In genomic region chr5:140221016-140221650, GRCm38 (mm10) we compare ENCODE assay signal across 11 mouse cellular contexts.
DNase-seq lines count a peak whose midpoint lies in the region; ATAC-seq lines count a peak whose summit lies in the region.
"Had no signal": no experiment of that assay in that cellular context is flagged by ENCODE, and none has a peak within 500 bp of the region (broad histone marks: within the 10 kb centered on the region; RNA-seq: fewer than 3 reads in every experiment).

No protein-coding gene starts in this region.

- no peak overlapping the region for H3K4me2 ChIP-seq in kidney, embryonic 15.5 days
- H3K4me2 ChIP-seq in forebrain, embryonic 12.5 days, result no peak overlapping the region
- H3K4me2 ChIP-seq: embryonic facial prominence, embryonic 13.5 days had no signal

- peaks cover 22% of the 10 kb centered on the region for H3K4me1 ChIP-seq in kidney, embryonic 15.5 days
- H3K4me1 ChIP-seq in forebrain, embryonic 12.5 days, result peaks cover 47% of the 10 kb centered on the region

- DNase-seq in kidney, adult 18-20 months, result peak; percentile 50
- peak; percentile 44 to 76 for DNase-seq in adrenal gland, adult (ENCODE audit: inconsistent age in 2 of 2, low spot score in 1 of 2)
- peak; percentile 60 to 63 for DNase-seq in adrenal gland, postnatal 36 days
- DNase-seq in kidney, postnatal 25 days, result peak; percentile 66 to 74
- DNase-seq in layer of hippocampus, postnatal 36 days, result no peak
- DNase-seq: right cerebral cortex, postnatal 14 days; thymus, postnatal 25 days had no signal

- WGBS in kidney, embryonic 15.5 days, result 63% methylated on average over 3 of the region's 3 CpGs
- 84% methylated on average over 3 of the region's 3 CpGs for WGBS in forebrain, embryonic 12.5 days

- no peak overlapping the region for H3K9ac ChIP-seq in kidney, embryonic 15.5 days
- no peak overlapping the region for H3K9ac ChIP-seq in forebrain, embryonic 12.5 days
- H3K9ac ChIP-seq: embryonic facial prominence, embryonic 13.5 days had no signal

- H3K27me3 ChIP-seq in kidney, embryonic 15.5 days, result no peaks in the 10 kb centered on the region
- H3K27me3 ChIP-seq in forebrain, embryonic 12.5 days, result no peaks in the 10 kb centered on the region
- H3K27me3 ChIP-seq: embryonic facial prominence, embryonic 13.5 days had no signal

- no peaks in the 10 kb centered on the region for H3K9me3 ChIP-seq in kidney, embryonic 15.5 days (replicated peaks)
- H3K9me3 ChIP-seq in forebrain, embryonic 12.5 days, result no peaks in the 10 kb centered on the region
- H3K9me3 ChIP-seq: embryonic facial prominence, embryonic 13.5 days had no signal

- ATAC-seq in kidney, embryonic 15.5 days (replicated peaks; ENCODE audit: low FRiP score), result no peak
- ATAC-seq in forebrain, embryonic 12.5 days (ENCODE audit: low FRiP score), result no peak

- H3K27ac ChIP-seq in kidney, embryonic 15.5 days, result no peak overlapping the region
- H3K27ac ChIP-seq in forebrain, embryonic 12.5 days, result no peak overlapping the region
- H3K27ac ChIP-seq: embryonic facial prominence, embryonic 13.5 days; left cerebral cortex, adult 2 months had no signal

- no peak overlapping the region for H3K4me3 ChIP-seq in kidney, embryonic 15.5 days (replicated peaks)
- no peak overlapping the region for H3K4me3 ChIP-seq in forebrain, embryonic 12.5 days (replicated peaks)
- H3K4me3 ChIP-seq: embryonic facial prominence, embryonic 13.5 days; left cerebral cortex, adult 2 months had no signal

- no peaks in the 10 kb centered on the region for H3K36me3 ChIP-seq in kidney, embryonic 15.5 days
- H3K36me3 ChIP-seq in forebrain, embryonic 12.5 days (replicated peaks), result no peaks in the 10 kb centered on the region
- H3K36me3 ChIP-seq: embryonic facial prominence, embryonic 13.5 days had no signal

Comparison
In these comparisons a context has a peak if more than half of its experiments do, and no peak if none do; other contexts are left out.
1. DNase-seq: peak in kidney, adult 18-20 months (single experiment), adrenal gland, adult (2 of 2), adrenal gland, postnatal 36 days (2 of 2) and kidney, postnatal 25 days (2 of 2); none in layer of hippocampus, postnatal 36 days (0 of 2).